Mouse (Mus musculus) myocyte (in vitro differentiated cells): Measurements from ENCODE around the gene Lpp.

Experiments used
- CEBPB ChIP-seq: IDR thresholded peaks from 2 replicates; pipeline ENCODE4 v1.6.1; 2011; ENCODE audit warnings: mild to moderate bottlenecking, moderate library complexity; ENCODE audit not compliant: poor library complexity, insufficient read depth, severe bottlenecking
- E2F4 ChIP-seq: IDR thresholded peaks from one replicate; pipeline ENCODE4 v1.6.1; 2011; ENCODE audit warnings: mild to moderate bottlenecking, control low read depth, moderate library complexity; ENCODE audit not compliant: insufficient read depth
- MAX ChIP-seq: IDR thresholded peaks from one replicate; pipeline ENCODE4 v1.6.1; 2011; ENCODE audit warnings: low read depth, mild to moderate bottlenecking, control low read depth
- MYOG ChIP-seq, 3 experiments: IDR thresholded peaks; one replicate each; pipeline ENCODE4 v1.6.1; 2011; ENCODE audit warnings: control low read depth in 2 of 3, low read depth in 2 of 3, mild to moderate bottlenecking in 2 of 3; ENCODE audit not compliant: insufficient read length in 2 of 3, control insufficient read depth in 1 of 3, insufficient read depth in 1 of 3
- POLR2A ChIP-seq: IDR thresholded peaks from one replicate; pipeline ENCODE4 v1.6.1; 2011; ENCODE audit warnings: low read depth, mild to moderate bottlenecking, control low read depth, moderate library complexity; ENCODE audit not compliant: insufficient read length
- POLR2AphosphoS2 ChIP-seq: IDR thresholded peaks from one replicate; pipeline ENCODE4 v1.6.1; 2011; ENCODE audit warnings: low read depth, control low read depth; ENCODE audit not compliant: insufficient read length
- REST ChIP-seq: IDR thresholded peaks from one replicate; pipeline ENCODE4 v1.6.1; 2011; ENCODE audit warnings: mild to moderate bottlenecking, control low read depth, moderate library complexity; ENCODE audit not compliant: insufficient read depth, insufficient read length
- SRF ChIP-seq: IDR thresholded peaks from one replicate; pipeline ENCODE4 v1.6.1; 2011; ENCODE audit warnings: low read depth; ENCODE audit not compliant: control insufficient read depth, insufficient read length
- TCF12 ChIP-seq: IDR thresholded peaks from one replicate; pipeline ENCODE4 v1.6.1; 2011; ENCODE audit warnings: mild to moderate bottlenecking, control low read depth; ENCODE audit not compliant: poor library complexity, insufficient read depth, severe bottlenecking
- USF1 ChIP-seq: IDR thresholded peaks from one replicate; pipeline ENCODE4 v1.6.1; 2011; ENCODE audit warnings: low read depth, mild to moderate bottlenecking, control low read depth, moderate library complexity

DNA sequence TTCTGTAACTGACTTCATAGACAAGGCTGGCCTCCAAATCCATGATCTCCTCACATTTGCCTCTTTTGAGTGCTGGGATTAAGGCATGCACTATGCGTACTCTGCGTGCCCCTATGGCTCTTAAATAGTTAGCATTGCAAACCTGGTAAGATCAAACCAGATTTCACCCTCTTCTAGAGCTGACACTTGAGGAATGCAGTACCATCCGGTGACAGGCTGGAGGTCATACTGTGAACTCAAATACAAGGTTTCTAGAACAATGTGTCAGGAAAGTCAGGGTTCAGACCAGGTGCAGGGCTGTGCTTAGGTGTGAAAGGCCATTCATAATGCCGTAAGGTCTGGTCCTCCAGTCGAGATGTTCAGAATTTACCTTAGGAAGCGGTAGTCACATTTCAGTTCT lies 18.0 kb downstream of the Lpp start:
- TF ChIP-seq E2F4 = no peak
- TF ChIP-seq SRF = no peak
- no peak for TF ChIP-seq POLR2A
- no peak for TF ChIP-seq MAX
- no peak for TF ChIP-seq REST
- no peak for TF ChIP-seq TCF12
- no peak for TF ChIP-seq CEBPB
- TF ChIP-seq POLR2AphosphoS2 = no peak
- no peak for TF ChIP-seq MYOG (IDR thresholded peaks at IDR 0.05; ENCODE audit: control insufficient read depth in 1 of 3, insufficient read depth in 1 of 3, insufficient read length in 2 of 3, low read depth in 2 of 3)
- no peak for TF ChIP-seq USF1
